Mouse (Mus musculus): Measurements from ENCODE around the gene Per1.

Gene Per1

DNA sequence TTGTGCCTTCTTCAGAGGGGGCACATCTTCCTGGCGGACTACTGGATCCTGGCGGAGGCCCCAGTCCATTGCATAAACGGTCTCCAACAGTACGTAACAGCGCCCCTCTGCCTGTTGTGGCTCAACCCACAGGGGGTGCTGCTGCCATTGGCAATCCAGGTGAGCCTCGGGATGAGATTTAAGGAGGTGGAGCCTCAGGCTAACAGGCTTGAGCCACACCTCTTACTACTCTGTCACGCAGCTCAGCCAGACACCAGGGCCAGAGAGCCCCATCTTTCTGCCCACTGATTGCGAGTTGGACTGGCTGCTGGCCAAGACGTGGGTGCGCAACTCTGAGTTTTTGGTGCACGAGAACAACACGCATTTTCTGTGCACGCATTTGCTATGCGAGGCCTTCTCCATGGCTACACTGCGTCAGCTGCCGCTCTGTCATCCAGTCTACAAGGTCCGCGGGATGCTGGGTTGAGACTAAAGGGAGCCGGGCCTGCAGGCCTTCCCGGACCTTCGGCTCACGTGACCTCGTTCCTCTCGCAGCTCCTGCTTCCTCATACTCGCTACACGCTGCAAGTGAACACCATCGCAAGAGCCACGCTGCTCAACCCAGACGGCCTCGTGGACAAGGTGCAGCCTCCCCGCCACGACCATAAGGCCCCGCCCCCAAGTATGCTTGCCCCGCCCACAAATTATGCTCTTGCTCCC, 39.1 kb downstream of the Per1 start:
- DNase-seq (ENCODE audit: low spot score) = peak; percentile 48

DNA sequence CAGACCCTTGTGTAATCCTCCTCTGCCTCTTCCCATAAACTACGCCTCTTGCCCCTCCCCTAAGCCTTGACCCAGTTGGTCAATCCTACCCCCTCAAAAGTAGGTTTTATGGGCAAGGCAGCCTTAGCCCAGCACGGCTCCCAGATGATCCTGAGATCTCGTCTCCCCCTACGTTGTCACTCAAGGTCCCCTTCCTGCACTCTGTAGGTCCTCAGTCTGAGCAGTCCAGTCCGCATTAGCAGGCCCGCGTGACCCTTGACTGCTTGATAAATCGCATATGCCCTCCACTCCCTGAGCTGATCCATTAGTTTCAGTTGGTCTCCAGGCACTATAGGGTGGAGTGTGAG, 39.6 kb downstream of the Per1 start:
- no peak for DNase-seq (ENCODE audit: low spot score)

DNA sequence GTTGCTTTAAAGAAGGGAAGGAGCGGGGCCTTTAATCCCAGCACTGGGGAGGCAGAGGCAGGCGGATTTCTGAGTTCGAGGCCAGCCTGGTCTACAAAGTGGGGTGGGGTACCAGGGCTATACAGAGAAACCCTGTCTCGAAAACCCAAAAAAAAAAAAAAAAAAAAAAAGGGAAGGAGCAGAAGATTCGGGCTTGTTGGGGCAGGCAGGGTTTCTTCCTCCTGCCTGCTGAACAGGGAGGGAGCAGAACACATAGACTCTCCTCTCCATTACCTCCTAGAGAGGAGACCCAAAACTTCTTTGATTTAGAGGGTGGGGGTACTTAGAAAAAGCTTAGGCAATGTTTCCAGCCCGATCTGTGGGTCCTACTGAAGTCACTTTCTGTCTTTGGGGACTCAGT, 40.3 kb downstream of the Per1 start:
- DNase-seq (ENCODE audit: low spot score) = no peak

DNA sequence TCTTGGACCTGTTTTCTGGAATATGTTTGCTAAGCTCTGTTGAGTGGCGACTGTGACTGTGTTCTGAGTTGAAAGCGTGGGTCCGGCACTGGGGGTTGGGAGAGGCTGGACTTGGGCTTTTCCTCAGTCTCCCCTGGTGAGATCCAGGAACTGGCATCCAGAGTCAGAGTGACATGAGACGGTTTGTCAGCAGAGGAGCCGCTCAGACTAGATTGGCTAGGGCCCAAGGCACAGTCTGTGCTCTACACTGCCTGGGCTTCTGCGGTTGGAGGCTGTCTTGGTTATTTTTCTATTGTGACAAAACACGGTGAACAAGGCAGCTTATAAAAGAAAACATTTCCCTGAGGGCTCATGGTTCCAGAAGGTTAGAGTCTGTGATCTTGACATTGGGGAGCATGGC, 52.5 kb downstream of the Per1 start:
- no peak for DNase-seq (ENCODE audit: low spot score)

DNA sequence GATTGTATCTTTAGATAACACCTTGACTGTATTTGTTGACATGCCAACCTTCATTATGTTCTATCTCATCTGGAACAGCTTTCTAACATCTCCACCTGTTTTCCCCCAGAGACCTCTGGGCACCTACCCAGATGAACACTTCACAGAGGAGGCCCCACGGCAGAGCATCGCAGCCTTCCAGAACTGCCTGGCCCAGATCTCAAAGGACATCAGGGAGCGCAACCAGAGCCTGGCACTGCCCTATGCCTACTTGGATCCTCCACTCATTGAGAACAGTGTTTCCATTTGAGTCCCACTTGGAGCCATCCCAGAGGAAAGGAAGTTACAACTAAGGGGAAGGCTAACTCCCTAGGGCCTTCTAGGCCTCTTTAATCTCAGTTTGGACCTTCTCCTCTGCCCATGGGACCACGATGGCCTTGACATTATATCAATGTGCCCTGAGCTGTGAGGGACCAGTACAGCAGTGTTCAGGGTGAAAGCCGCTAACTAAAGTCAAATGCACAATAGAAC, 53.5 kb downstream of the Per1 start:
- DNase-seq (ENCODE audit: low spot score) = no peak

DNA sequence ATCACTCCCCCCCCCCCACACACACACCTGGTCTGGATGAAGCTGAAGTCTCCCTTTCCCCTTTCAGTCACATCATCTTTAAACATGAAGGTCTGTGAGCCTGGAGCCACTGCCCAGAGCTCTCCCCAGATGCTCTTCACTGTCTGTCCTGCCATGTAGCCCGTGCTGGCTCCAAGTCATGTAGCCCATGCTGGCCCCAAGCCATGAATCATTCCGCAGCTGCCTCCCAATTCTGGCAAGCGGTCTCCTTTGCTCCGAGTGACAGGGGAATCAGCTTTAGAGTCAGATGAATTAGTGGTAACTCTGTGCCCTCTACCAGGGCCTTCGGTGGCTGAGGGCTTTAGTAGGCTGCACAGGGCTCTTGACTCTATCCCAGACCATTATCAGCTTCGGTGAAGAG, 54.7 kb downstream of the Per1 start:
- no peak for DNase-seq (ENCODE audit: low spot score)

DNA sequence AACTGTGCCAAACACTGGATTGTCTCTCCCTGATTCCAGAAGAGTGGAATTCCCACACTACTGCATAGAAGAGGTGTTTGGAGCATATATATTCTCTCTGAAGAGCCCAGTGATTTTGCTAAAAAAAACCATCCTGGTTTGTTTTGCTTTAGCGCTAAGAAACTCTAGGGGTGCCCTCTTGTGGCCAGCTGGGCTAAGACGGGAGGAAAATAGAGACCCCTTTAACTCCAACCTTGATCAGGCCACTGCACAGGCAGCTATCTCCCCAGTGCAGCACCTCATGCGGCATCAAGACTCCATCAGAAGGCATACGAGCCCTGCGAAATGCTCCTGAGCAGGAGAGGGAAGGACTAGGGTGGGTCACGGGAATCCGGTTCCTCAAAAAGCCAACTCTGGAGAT, 55.4 kb downstream of the Per1 start:
- DNase-seq (ENCODE audit: low spot score) = peak; percentile 67

DNA sequence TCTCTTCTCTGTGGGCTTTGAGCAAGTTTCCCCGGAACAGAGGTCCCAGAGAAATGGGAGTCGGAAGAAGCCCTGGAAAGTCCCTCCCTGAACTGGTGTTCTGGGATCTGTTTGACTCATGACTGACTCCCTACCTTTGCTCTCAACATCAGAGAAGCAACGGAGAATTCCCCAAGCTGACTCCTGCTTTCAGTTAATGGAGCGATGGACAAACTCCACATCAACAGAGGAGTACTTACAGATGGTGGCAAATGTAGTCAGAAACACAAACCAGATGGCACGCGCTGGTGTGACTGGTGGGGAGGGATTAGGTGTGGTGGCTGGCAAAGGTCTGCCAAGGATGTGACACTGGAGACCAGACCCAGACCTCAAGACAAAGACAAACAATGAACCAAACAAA, 56.0 kb downstream of the Per1 start:
- peak; percentile 54 for DNase-seq (ENCODE audit: low spot score)

DNA sequence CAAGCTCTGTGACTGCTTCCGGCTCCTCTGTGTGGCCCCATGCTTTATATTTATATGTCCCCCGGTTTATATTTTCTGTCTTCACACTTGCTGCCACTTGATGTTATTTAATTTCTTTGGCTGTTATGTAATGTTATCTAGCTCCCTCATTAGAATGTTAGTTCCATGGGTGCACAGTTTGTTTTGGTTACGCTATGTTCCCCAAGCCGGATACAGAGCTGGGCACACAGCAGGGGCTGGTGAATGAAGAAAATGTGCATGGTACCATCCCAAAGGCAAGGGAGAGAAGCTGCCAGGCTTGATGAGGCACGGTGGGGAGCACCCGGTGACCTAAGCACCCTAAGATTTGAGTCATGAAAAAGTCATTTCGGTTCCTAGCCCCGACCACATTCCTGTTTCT, 58.8 kb downstream of the Per1 start:
- DNase-seq (ENCODE audit: low spot score) = no peak

DNA sequence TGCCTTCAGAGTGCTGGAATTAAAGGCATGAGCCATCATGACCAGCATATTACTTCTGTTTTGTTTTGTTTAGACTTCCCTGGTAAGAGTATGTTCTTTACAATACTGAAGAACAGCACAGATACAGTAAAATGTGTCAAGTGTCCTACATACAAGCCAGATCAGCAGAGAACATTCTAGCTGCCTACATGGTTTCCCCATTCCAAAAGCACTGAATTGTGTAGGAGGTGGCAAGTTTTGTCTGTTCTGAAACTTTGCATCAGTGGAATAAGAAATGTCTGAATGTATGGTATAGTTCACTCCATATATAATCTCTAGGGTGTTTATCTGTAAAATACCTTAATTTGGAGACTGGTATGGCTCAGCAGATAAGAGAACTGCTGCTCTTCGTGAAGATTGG, 60.3 kb downstream of the Per1 start:
- DNase-seq (ENCODE audit: low spot score) = no peak

DNA sequence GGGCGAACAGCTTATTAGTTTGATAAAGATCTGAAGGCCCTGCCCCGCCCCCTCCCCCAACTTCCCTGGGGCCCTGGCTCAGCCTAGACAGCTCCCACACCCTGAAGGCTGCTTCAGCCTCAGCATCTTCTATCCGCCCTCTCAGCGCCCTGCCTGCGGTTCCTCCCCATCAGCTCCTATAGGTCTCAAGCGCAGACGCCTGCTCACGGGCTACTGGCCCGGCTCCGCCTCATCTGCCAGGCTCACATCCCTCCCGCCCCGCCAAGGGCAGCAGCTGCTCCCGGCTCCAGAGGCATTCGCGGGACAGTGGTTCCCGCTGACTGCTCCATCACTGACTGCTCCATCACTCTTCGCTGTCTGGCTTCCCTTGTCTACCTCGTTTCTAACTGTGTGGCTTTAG, 61.8 kb downstream of the Per1 start, which contains the start of gene Alox12b:
Gene Alox12b, plus strand, starts transcription at position 190 of the 400 bp plus-strand sequence.
- DNase-seq (ENCODE audit: low spot score) = peak; percentile 55
